Comparison of ENCODE assay signal across 8 mouse cellular contexts in the genomic region with DNA sequence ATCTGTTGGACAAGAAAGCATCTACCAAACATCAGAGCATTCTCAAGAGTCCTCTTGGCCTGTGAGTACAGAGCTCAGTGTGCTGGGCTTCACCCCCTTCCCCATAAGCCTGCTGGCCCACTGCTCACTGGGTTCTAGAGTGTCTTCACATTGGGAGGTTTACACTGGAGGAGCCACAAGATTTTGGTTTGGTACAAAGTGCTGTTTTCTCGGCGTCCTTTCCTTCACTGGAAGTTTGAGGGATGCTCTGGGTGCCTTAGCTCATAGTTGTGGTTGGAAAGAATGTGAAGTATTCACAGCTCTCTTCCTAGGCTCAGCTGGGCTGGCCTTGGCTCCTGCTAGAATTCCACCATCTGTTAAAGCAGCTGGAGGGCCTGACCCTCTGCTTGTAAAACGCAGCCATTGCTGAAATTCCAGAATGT. TPM values are rescaled to one million over a fixed set of nuclear protein-coding genes. Genes with fewer than 3 reads are reported as not detected.
DNase-seq lines count a peak whose midpoint lies in the region.

No protein-coding gene starts in this region.

- peak; percentile 58 for DNase-seq in urinary bladder, postnatal 14 days (ENCODE audit: low spot score)
- DNase-seq in urinary bladder, adult 18-20 months (ENCODE audit: low spot score in 2 of 2) = no peak
- DNase-seq in heart, adult 9 months (ENCODE audit: low spot score in 2 of 2) = peak; percentile 77 to 84
- peak; percentile 79 for DNase-seq in kidney, postnatal 14 days
- DNase-seq in yolk sac, embryonic 10.5 days (ENCODE audit: low spot score) = peak; percentile 35
- DNase-seq in cerebellum, postnatal 25 days = no peak
- DNase-seq in frontal cortex, adult 2 months (ENCODE audit: extremely low spot score in 1 of 2, low spot score in 1 of 2) = no peak
- DNase-seq in right cerebral cortex, postnatal 4 days = no peak

RNA-seq across cellular contexts. Expression of a gene that starts 5.5 kb away (rescaled TPM):
- 6.7 and 8.7 TPM in 2 replicates for polyA plus RNA-seq in frontal cortex, adult 2 months (2012; rRNA removed)

RNA-seq across cellular contexts. Expression of a gene that starts 5.6 kb away (rescaled TPM):
- polyA plus RNA-seq in frontal cortex, adult 2 months (2012; rRNA removed) = 24.3 and 32.2 TPM in 2 replicates

RNA-seq across cellular contexts. Expression of a gene that starts 14.7 kb away (rescaled TPM):
- 0.12 TPM in 1 of 2 replicates, not detected in the other for polyA plus RNA-seq in frontal cortex, adult 2 months (2012; rRNA removed)

RNA-seq across cellular contexts. Expression of a gene that starts 22.6 kb away (rescaled TPM):
- polyA plus RNA-seq in frontal cortex, adult 2 months (2012; rRNA removed) = 0.20 TPM in 1 of 2 replicates, not detected in the other

RNA-seq across cellular contexts. Expression of a gene that starts 43.7 kb away (rescaled TPM):
- polyA plus RNA-seq in frontal cortex, adult 2 months (2012; rRNA removed) = 143 and 149 TPM in 2 replicates

Comparison
In these comparisons a context has a peak if more than half of its experiments do, and no peak if none do; other contexts are left out.
1. DNase-seq: peak in urinary bladder, postnatal 14 days (single experiment), heart, adult 9 months (2 of 2), kidney, postnatal 14 days (single experiment) and yolk sac, embryonic 10.5 days (single experiment); none in urinary bladder, adult 18-20 months (0 of 2), cerebellum, postnatal 25 days (0 of 2), frontal cortex, adult 2 months (0 of 2) and right cerebral cortex, postnatal 4 days (single experiment).